In the genomic region with DNA sequence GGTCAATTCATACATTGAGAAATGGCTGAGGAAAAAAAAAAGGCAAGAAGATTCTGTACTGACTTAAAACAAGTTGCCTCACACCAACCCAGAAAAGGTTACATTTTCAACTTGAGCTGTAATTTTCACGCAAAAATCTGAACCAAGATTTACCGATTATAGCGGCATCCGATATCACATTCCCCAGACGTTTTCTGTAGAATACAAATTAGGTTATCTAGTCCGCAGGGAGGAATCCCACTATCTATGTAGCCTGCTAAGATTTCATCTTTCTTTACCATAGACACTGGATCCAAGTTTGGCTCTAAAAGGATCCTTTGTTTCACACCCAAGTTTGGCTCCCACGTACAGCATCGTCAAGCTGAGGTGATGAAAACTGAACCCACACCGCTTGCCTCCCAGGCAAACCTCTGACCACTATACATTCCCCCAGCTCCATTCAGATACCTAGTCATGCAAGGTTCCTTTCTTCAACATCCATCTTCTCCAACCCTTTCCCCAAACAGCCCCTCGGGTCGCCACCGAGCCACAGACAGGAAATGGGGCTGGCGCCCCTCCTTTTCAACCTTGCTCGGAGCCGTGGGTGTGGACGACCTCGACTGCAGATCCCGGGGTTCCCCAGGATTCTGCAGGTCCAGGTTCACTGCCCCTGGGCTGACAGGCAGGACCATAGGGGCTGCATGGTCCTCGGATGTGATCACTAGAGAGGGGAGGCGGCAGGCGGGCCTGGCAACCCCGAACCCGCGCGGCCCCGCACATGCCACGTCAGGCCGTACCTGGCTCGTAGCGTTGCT, we compare ENCODE assay signal across 7 mouse cellular contexts. TPM values are rescaled to one million over a fixed set of nuclear protein-coding genes. Genes with fewer than 3 reads are reported as not detected.
DNase-seq lines count a peak whose midpoint lies in the region; ATAC-seq and TF ChIP-seq lines count a peak whose summit lies in the region.

No protein-coding gene starts in this region.

- WGBS in lung, postnatal 0 days = under 1% methylated on average over 27 of the region's 30 CpGs
- under 1% methylated on average over 30 of the region's 30 CpGs for WGBS in embryonic facial prominence, embryonic 10.5 days
- under 1% methylated on average over 28 of the region's 30 CpGs for WGBS in midbrain, postnatal 0 days

- H3K4me3 ChIP-seq in lung, postnatal 0 days (ENCODE audit: low read depth, low read length) = peak overlapping the region; percentile 91
- peak overlapping the region; percentile 99 for H3K4me3 ChIP-seq in embryonic facial prominence, embryonic 10.5 days
- peak overlapping the region; percentile 92 for H3K4me3 ChIP-seq in midbrain, postnatal 0 days (ENCODE audit: low read depth, low read length)

- ATAC-seq in lung, postnatal 0 days = no peak; the same call in none of the 2 replicates
- ATAC-seq in inflammation-experienced regulatory T-cells, adult 6 months = peak; percentile 64
- no peak; the same call in 1 of the 2 replicates for ATAC-seq in midbrain, postnatal 0 days (ENCODE audit: low FRiP score)

- no peaks in the 10 kb centered on the region for H3K4me1 ChIP-seq in lung, postnatal 0 days (ENCODE audit: insufficient read depth, low read depth, low read length)
- H3K4me1 ChIP-seq in embryonic facial prominence, embryonic 10.5 days = peaks cover 17% of the 10 kb centered on the region
- H3K4me1 ChIP-seq in midbrain, postnatal 0 days (ENCODE audit: insufficient read depth, low read length) = no peaks in the 10 kb centered on the region; the same call in 1 of the 2 replicates

- no peaks in the 10 kb centered on the region for H3K36me3 ChIP-seq in lung, postnatal 0 days (ENCODE audit: insufficient read depth, low read length)
- no peaks in the 10 kb centered on the region for H3K36me3 ChIP-seq in embryonic facial prominence, embryonic 10.5 days (replicated peaks)
- H3K36me3 ChIP-seq in midbrain, postnatal 0 days (ENCODE audit: insufficient read depth, low read length) = no peaks in the 10 kb centered on the region

- TF ChIP-seq EP300 in lung, postnatal 0 days (IDR thresholded peaks at IDR 0.05) = no peak

- no peaks in the 10 kb centered on the region for H3K9me3 ChIP-seq in lung, postnatal 0 days (ENCODE audit: low read length)
- H3K9me3 ChIP-seq in embryonic facial prominence, embryonic 10.5 days = no peaks in the 10 kb centered on the region
- H3K9me3 ChIP-seq in midbrain, postnatal 0 days (ENCODE audit: low read length) = no peaks in the 10 kb centered on the region

- H3K9ac ChIP-seq in lung, postnatal 0 days (replicated peaks; ENCODE audit: low read depth) = peak overlapping the region; percentile 76
- peak overlapping the region; percentile 95 for H3K9ac ChIP-seq in midbrain, postnatal 0 days (replicated peaks; ENCODE audit: low read length, poor library complexity, severe bottlenecking)

- no peaks in the 10 kb centered on the region for H3K27me3 ChIP-seq in lung, postnatal 0 days (replicated peaks; ENCODE audit: insufficient read depth, low read length)
- no peaks in the 10 kb centered on the region for H3K27me3 ChIP-seq in embryonic facial prominence, embryonic 10.5 days (replicated peaks; ENCODE audit: low read depth, poor library complexity, severe bottlenecking)
- no peaks in the 10 kb centered on the region for H3K27me3 ChIP-seq in midbrain, postnatal 0 days (ENCODE audit: insufficient read depth, low read length)

- H3K27ac ChIP-seq in lung, postnatal 0 days (ENCODE audit: low read length) = peak overlapping the region; percentile 71; the same call in 1 of the 2 replicates
- peak overlapping the region; percentile 89 for H3K27ac ChIP-seq in embryonic facial prominence, embryonic 10.5 days (replicated peaks)
- peak overlapping the region; percentile 94 for H3K27ac ChIP-seq in midbrain, postnatal 0 days (ENCODE audit: low read depth, low read length)

- TF ChIP-seq CTCF in lung, postnatal 0 days (IDR thresholded peaks at IDR 0.05) = no peak
- TF ChIP-seq CTCF in midbrain, postnatal 0 days (IDR thresholded peaks at IDR 0.05) = no peak

- H3K4me2 ChIP-seq in lung, postnatal 0 days (replicated peaks; ENCODE audit: low read depth, low read length) = peak overlapping the region; percentile 91
- peak overlapping the region; percentile 62 for H3K4me2 ChIP-seq in midbrain, postnatal 0 days (ENCODE audit: low read depth, low read length, poor library complexity, severe bottlenecking)

- DNase-seq in lung, postnatal 0 days (ENCODE audit: low spot score) = peak; percentile 7
- DNase-seq in lung, postnatal 25 days (ENCODE audit: low spot score) = no peak
- no peak for DNase-seq in embryonic facial prominence, embryonic 10.5 days (ENCODE audit: low spot score)
- peak; percentile 8 for DNase-seq in midbrain, postnatal 0 days (ENCODE audit: low spot score)
- no peak for DNase-seq in gastrocnemius, postnatal 25 days
- no peak for DNase-seq in kidney, postnatal 10 days

RNA-seq across cellular contexts. Expression of a gene that starts 0.5 kb away (rescaled TPM):
- 12.5 and 13.2 TPM in 2 replicates for polyA plus RNA-seq in lung, postnatal 0 days (2015; fragmentation: Nextera tagmentation; extraction: Ambion mirVana)
- polyA plus RNA-seq in embryonic facial prominence, embryonic 10.5 days (2016; fragmentation: Nextera tagmentation; extraction: Ambion mirVana) = 24.3 and 26.0 TPM in 2 replicates
- 1 to 10 TPM; 1.1 to 3.8 (median 2.1) TPM for polyA plus RNA-seq in inflammation-experienced regulatory T-cells, adult 6 months (2017; shearing (Covaris generic))
- 14.8 and 18.6 TPM in 2 replicates for total RNA-seq in midbrain, postnatal 0 days (2014; rRNA removed)
- 50.0 and 52.5 TPM in 2 replicates for polyA plus RNA-seq in midbrain, postnatal 0 days (2015; fragmentation: Nextera tagmentation; extraction: Ambion mirVana)
- total RNA-seq in gastrocnemius, postnatal 25 days (2021) = 1 to 10 TPM; 6.5 to 7.7 TPM

RNA-seq across cellular contexts. Expression of a gene that starts 0.8 kb away (rescaled TPM):
- 4.2 and 5.7 TPM in 2 replicates for polyA plus RNA-seq in lung, postnatal 0 days (2015; fragmentation: Nextera tagmentation; extraction: Ambion mirVana)
- 17.8 and 19.5 TPM in 2 replicates for polyA plus RNA-seq in embryonic facial prominence, embryonic 10.5 days (2016; fragmentation: Nextera tagmentation; extraction: Ambion mirVana)
- polyA plus RNA-seq in inflammation-experienced regulatory T-cells, adult 6 months (2017; shearing (Covaris generic)) = 10 to 100 TPM in 1 of 3 experiments, 1 to 10 TPM in 2; 7.1 to 10.5 (median 7.7) TPM
- 64.5 and 72.3 TPM in 2 replicates for total RNA-seq in midbrain, postnatal 0 days (2014; rRNA removed)
- 34.7 and 36.9 TPM in 2 replicates for polyA plus RNA-seq in midbrain, postnatal 0 days (2015; fragmentation: Nextera tagmentation; extraction: Ambion mirVana)
- 1 to 10 TPM; 6.6 to 8.1 TPM for total RNA-seq in gastrocnemius, postnatal 25 days (2021)

RNA-seq across cellular contexts. Expression of a gene that starts 17.7 kb away (rescaled TPM):
- polyA plus RNA-seq in lung, postnatal 0 days (2015; fragmentation: Nextera tagmentation; extraction: Ambion mirVana) = 1.0 and 1.2 TPM in 2 replicates
- 0.35 and 0.70 TPM in 2 replicates for polyA plus RNA-seq in embryonic facial prominence, embryonic 10.5 days (2016; fragmentation: Nextera tagmentation; extraction: Ambion mirVana)
- under 1 TPM in 1 of 3 experiments, not detected in 2; 0.95 TPM for polyA plus RNA-seq in inflammation-experienced regulatory T-cells, adult 6 months (2017; shearing (Covaris generic))
- total RNA-seq in midbrain, postnatal 0 days (2014; rRNA removed) = 3.0 and 7.7 TPM in 2 replicates
- polyA plus RNA-seq in midbrain, postnatal 0 days (2015; fragmentation: Nextera tagmentation; extraction: Ambion mirVana) = 2.0 and 2.2 TPM in 2 replicates
- not detected for total RNA-seq in gastrocnemius, postnatal 25 days (2021)

Comparison
In these comparisons a context has a peak if more than half of its experiments do, and no peak if none do; other contexts are left out.
1. DNase-seq: peak in lung, postnatal 0 days (single experiment) and midbrain, postnatal 0 days (single experiment); none in lung, postnatal 25 days (single experiment), embryonic facial prominence, embryonic 10.5 days (single experiment), gastrocnemius, postnatal 25 days (single experiment) and kidney, postnatal 10 days (single experiment).
2. Peak in every context shown above with its lines, with median percentiles within 50 percentile points of each other: H3K27ac ChIP-seq and H3K4me3 ChIP-seq.